Mouse (Mus musculus) CH12.LX (cell line): ENCODE data around the gene Rbms1. TPM values are rescaled to one million over a fixed set of nuclear protein-coding genes. Genes with fewer than 3 reads are reported as not detected.
A peak's percentile ranks its signal among the peaks of the same experiment; 100 is the strongest.

Experiments used
- DNase-seq: peaks from one replicate; pipeline ENCODE4 v3.0.0-alpha.2; 2013; ENCODE audit errors: extremely low read depth
- H3K27ac ChIP-seq: 2 replicates; pipeline ENCODE4 v1.5.1; 2012; ENCODE audit warnings: low read depth, mild to moderate bottlenecking, control low read depth, moderate library complexity; ENCODE audit not compliant: insufficient read depth
- H3K27me3 ChIP-seq: replicated peaks from 2 replicates; pipeline ENCODE3; 2012; ENCODE audit warnings: inconsistent platforms
- H3K36me3 ChIP-seq, 2 experiments: replicated peaks in 1 of 2; 2 replicates each; pipeline versions ENCODE3 to v1.6.1; 2012; ENCODE audit warnings: inconsistent platforms in 1 of 2, low read length in 1 of 2, mild to moderate bottlenecking in 1 of 2, mixed read lengths in 1 of 2, moderate library complexity in 1 of 2; ENCODE audit not compliant: control insufficient read depth in 1 of 2, insufficient read depth in 1 of 2
- H3K4me1 ChIP-seq, 2 experiments: 2 replicates each; pipeline ENCODE4 v1.6.1; 2012; ENCODE audit warnings: inconsistent platforms in 1 of 2, moderate library complexity in 1 of 2; ENCODE audit not compliant: insufficient read depth in 2 of 2, control insufficient read depth in 1 of 2
- H3K4me2 ChIP-seq: 2 replicates; pipeline ENCODE4 v1.6.1; 2012; ENCODE audit warnings: low read depth, mild to moderate bottlenecking, control low read depth; ENCODE audit not compliant: poor library complexity, insufficient read depth, severe bottlenecking
- H3K4me3 ChIP-seq, 3 experiments: fragments of 150-350 bp in 1 of 3; sonication (generic) in 1 of 3; replicated peaks in 1 of 3; 2 replicates each; pipeline versions ENCODE3 to v1.5.1; 2011 to 2012; ENCODE audit warnings: low read depth in 2 of 3, low read length in 2 of 3, mild to moderate bottlenecking in 2 of 3, moderate library complexity in 2 of 3, control low read depth in 1 of 3, improper control_type of control experiment in 1 of 3, inconsistent platforms in 1 of 3, mixed read lengths in 1 of 3; ENCODE audit not compliant: poor library complexity in 1 of 3
- H3K79me2 ChIP-seq: replicated peaks from 2 replicates; pipeline ENCODE4 v1.6.1; 2012; ENCODE audit warnings: mild to moderate bottlenecking, moderate library complexity; ENCODE audit not compliant: control insufficient read depth, poor library complexity, insufficient read depth, severe bottlenecking; ENCODE audit errors: extremely low read depth
- H3K9ac ChIP-seq: 2 replicates; pipeline ENCODE4 v1.6.1; 2012; ENCODE audit warnings: low read depth, mild to moderate bottlenecking, control low read depth, moderate library complexity; ENCODE audit not compliant: insufficient read depth
- H3K9me3 ChIP-seq: replicated peaks from 2 replicates; pipeline ENCODE3; 2012; ENCODE audit warnings: low read length, inconsistent platforms, mixed read lengths
- BHLHE40 ChIP-seq: IDR thresholded peaks from 2 replicates; pipeline ENCODE4 v1.6.1; 2011; ENCODE audit warnings: mild to moderate bottlenecking, low read depth, low read length, improper control_type of control experiment
- CHD1 ChIP-seq: IDR thresholded peaks from 2 replicates; pipeline ENCODE4 v1.6.1; 2012; ENCODE audit warnings: low read depth, low read length, improper control_type of control experiment, inconsistent platforms
- CHD2 ChIP-seq: IDR thresholded peaks from 2 replicates; pipeline ENCODE4 v1.6.1; 2011; ENCODE audit warnings: low read length, improper control_type of control experiment
- ELF1 ChIP-seq: IDR thresholded peaks from 2 replicates; pipeline ENCODE4 v1.6.1; 2014; ENCODE audit warnings: low read depth, mild to moderate bottlenecking, inconsistent platforms, low read length, improper control_type of control experiment
- EP300 ChIP-seq: IDR thresholded peaks from 2 replicates; pipeline ENCODE4 v1.6.1; 2011; ENCODE audit warnings: low read length, improper control_type of control experiment
- ETS1 ChIP-seq: conservative IDR thresholded peaks from 2 replicates; pipeline ENCODE4 v1.6.1; 2012; ENCODE audit warnings: low read depth, mild to moderate bottlenecking, inconsistent platforms, low read length, improper control_type of control experiment, moderate library complexity
- GABPA ChIP-seq: IDR thresholded peaks from 2 replicates; pipeline ENCODE4 v1.6.1; 2012; ENCODE audit warnings: low read depth, low read length, improper control_type of control experiment, inconsistent platforms; ENCODE audit not compliant: insufficient replicate concordance
- IRF4 ChIP-seq: IDR thresholded peaks from 2 replicates; pipeline ENCODE4 v1.6.1; 2014; ENCODE audit warnings: low read depth, mild to moderate bottlenecking, inconsistent platforms, low read length, improper control_type of control experiment
- MAFK ChIP-seq: IDR thresholded peaks from 2 replicates; pipeline ENCODE4 v1.6.1; 2011; ENCODE audit warnings: low read length, improper control_type of control experiment; ENCODE audit not compliant: insufficient replicate concordance
- MXI1 ChIP-seq: IDR thresholded peaks from 2 replicates; pipeline ENCODE4 v1.6.1; 2011; ENCODE audit warnings: mild to moderate bottlenecking, low read depth, low read length, improper control_type of control experiment
- PAX5 ChIP-seq: IDR thresholded peaks from 2 replicates; pipeline ENCODE4 v1.6.1; 2012; ENCODE audit warnings: low read length, inconsistent platforms, mixed read lengths
- POLR2A ChIP-seq: IDR thresholded peaks from 2 replicates; pipeline ENCODE4 v1.6.1; 2011; ENCODE audit warnings: low read depth, mild to moderate bottlenecking, improper control_type of control experiment, low read length
- POLR2AphosphoS2 ChIP-seq: IDR thresholded peaks from 2 replicates; pipeline ENCODE4 v1.6.1; 2011; ENCODE audit warnings: low read depth, low read length, improper control_type of control experiment
- RAD21 ChIP-seq: IDR thresholded peaks from 2 replicates; pipeline ENCODE4 v1.6.1; 2011; ENCODE audit warnings: low read depth, mild to moderate bottlenecking, low read length, improper control_type of control experiment, moderate library complexity
- SIN3A ChIP-seq: IDR thresholded peaks from 2 replicates; pipeline ENCODE4 v1.6.1; 2012; ENCODE audit warnings: low read length, improper control_type of control experiment, inconsistent platforms
- TCF12 ChIP-seq: IDR thresholded peaks from 2 replicates; pipeline ENCODE4 v1.6.1; 2014; ENCODE audit warnings: low read depth, mild to moderate bottlenecking, inconsistent platforms, low read length, improper control_type of control experiment
- UBTF ChIP-seq: IDR thresholded peaks from 2 replicates; pipeline ENCODE4 v1.6.1; 2012; ENCODE audit warnings: low read depth, mild to moderate bottlenecking, inconsistent platforms, low read length, improper control_type of control experiment, moderate library complexity
- USF2 ChIP-seq: conservative IDR thresholded peaks from 2 replicates; pipeline ENCODE4 v1.6.1; 2011; ENCODE audit warnings: low read depth, low read length, improper control_type of control experiment
- ZKSCAN1 ChIP-seq: IDR thresholded peaks from 2 replicates; pipeline ENCODE4 v1.6.1; 2012; ENCODE audit warnings: low read depth, inconsistent platforms, low read length, improper control_type of control experiment, borderline replicate concordance
- dilution Hi-C: fragments of 300-500 bp; cut with MboI; formaldehyde crosslinking; loops from 2 replicates; pipeline ENCODE4 v1.14.3; 2020; ENCODE audit warnings: low sequenced_read_pairs; ENCODE audit not compliant: extremely low pct_unique_long_range_greater_than_20kb, extremely low pct_ligation_motif_present
- in situ Hi-C: fragments of 300-500 bp; cut with MboI; formaldehyde crosslinking; loops from 3 replicates; pipeline ENCODE4 v1.14.3; 2019; ENCODE audit warnings: low sequenced_read_pairs, low pct_ligation_motif_present, low pct_unique_long_range_greater_than_20kb, mixed read lengths
- polyA plus RNA-seq: library from polyadenylated mRNA; unstranded; fragments of >175 nt; gene quantifications from 2 replicates; pipeline ENCODE4 v1.2.1, GENCODE M21; 2012; ENCODE audit warnings: low read depth; ENCODE audit not compliant: insufficient read length
- total RNA-seq, 2 experiments: library from RNA; depleted of rRNA; stranded (reverse); fragments of 300-350 nt in 1 of 2; fragments of >200 nt in 1 of 2; gene quantifications; 2 replicates each; pipeline ENCODE4 v1.2.3; 2012 to 2014

The Rbms1 gene
- total and polyA plus RNA-seq, 3 experiments = 10.6 to 33.9 (median 12.6) TPM

- Histone ChIP-seq H3K27ac (no peak overlapping the region), H3K36me3 (peaks cover 0 to 5% of the 10 kb centered on the region in 2 experiments), H3K4me2 (peak overlapping the region; percentile 86), H3K79me2 (no peaks in the 10 kb centered on the region), H3K4me3 (peak overlapping the region in 2 of 3 experiments; percentile 76 to 81), H3K9me3 (no peaks in the 10 kb centered on the region), H3K4me1 (peaks cover 12 to 56% of the 10 kb centered on the region in 2 experiments), H3K9ac (peak overlapping the region; percentile 64), H3K27me3 (no peaks in the 10 kb centered on the region)
- in situ Hi-C loops (no loop called here), dilution Hi-C loops (no loop called here)
- no peak for TF ChIP-seq RAD21
- TF ChIP-seq SIN3A = no peak
- no peak for TF ChIP-seq GABPA
- TF ChIP-seq MAFK = no peak
- 0 out of 2 replicates have a peak, but pooled peaks have one; percentile 8 for TF ChIP-seq EP300
- no peak for TF ChIP-seq PAX5
- TF ChIP-seq CHD2 = no peak
- no peak for TF ChIP-seq TCF12
- TF ChIP-seq IRF4 = 0 out of 2 replicates have a peak, but pooled peaks have one; percentile 28
- TF ChIP-seq POLR2AphosphoS2 = no peak
- no peak for TF ChIP-seq MXI1
- TF ChIP-seq BHLHE40 = 0 out of 2 replicates have a peak, but pooled peaks have one; percentile 9
- no peak for DNase-seq
Observed at GRCm38 (mm10) chr2:60881571-60882041, 81.4 kb downstream of the Rbms1 start.

GRCm38 (mm10) chr2:60880789-60881570 is 82.0 kb downstream of the Rbms1 start:
- no peaks in the 10 kb centered on the region for H3K27me3 ChIP-seq
- no peak; the same call in 1 of the 2 replicates for TF ChIP-seq MXI1
- no peak for TF ChIP-seq USF2
- TF ChIP-seq POLR2A = no peak
- peak; percentile 96; the same call in 1 of the 2 replicates for TF ChIP-seq UBTF
- 0 out of 2 replicates have a peak, but pooled peaks have one; percentile 14 for TF ChIP-seq ETS1
- 0 out of 2 replicates have a peak, but pooled peaks have one; percentile 3 for TF ChIP-seq SIN3A
- 0 out of 2 replicates have a peak, but pooled peaks have one; percentile 20 for TF ChIP-seq TCF12
- no peak for TF ChIP-seq ZKSCAN1
- no peak for TF ChIP-seq MAFK
- no peak for TF ChIP-seq CHD1
- TF ChIP-seq ELF1 = peak; percentile 80
- TF ChIP-seq, all 38 proteins: peak for 5
- Histone ChIP-seq H3K36me3 (peaks cover 0 to 5% of the 10 kb centered on the region in 2 experiments), H3K4me3 (peak overlapping the region; percentile 76 to 81 (median 77)), H3K9me3 (no peaks in the 10 kb centered on the region), H3K4me2 (peak overlapping the region; percentile 86), H3K9ac (peak overlapping the region; percentile 64), H3K79me2 (0 out of 2 replicates have a peak, but pooled peaks cover 3% of the 10 kb centered on the region), H3K4me1 (peaks cover 12 to 61% of the 10 kb centered on the region in 2 experiments), H3K27ac (no peak overlapping the region)
- peak; percentile 46 for DNase-seq
- in situ Hi-C loops = no loop called here
- dilution Hi-C loops = no loop called here
